ENCODE assay signal across 8 mouse cellular contexts in genomic region chr16:93816861-93817260, GRCm38 (mm10). TPM values are rescaled to one million over a fixed set of nuclear protein-coding genes. Genes with fewer than 3 reads are reported as not detected.
A peak's percentile ranks its signal among the peaks of the same experiment; 100 is the strongest.
DNase-seq lines count a peak whose midpoint lies in the region; ATAC-seq and TF ChIP-seq lines count a peak whose summit lies in the region.

No protein-coding gene starts in this region.

- no peak for TF ChIP-seq CTCF in olfactory bulb, adult 2 months (IDR thresholded peaks at IDR 0.05; ENCODE audit: insufficient read depth, low read depth, low read length)

- peak overlapping the region; percentile 68 for H3K27ac ChIP-seq in embryonic facial prominence, embryonic 13.5 days
- H3K27ac ChIP-seq in embryonic facial prominence, embryonic 10.5 days (replicated peaks): no peak overlapping the region
- H3K27ac ChIP-seq in neural tube, embryonic 13.5 days (replicated peaks): peak overlapping the region; percentile 46; the same call in 1 of the 2 replicates
- peak overlapping the region; percentile 63 to 75 for H3K27ac ChIP-seq in heart, embryonic 14.5 days (replicated peaks in 1 of 2; ENCODE audit: control insufficient read depth in 1 of 2, insufficient read depth in 1 of 2, low read depth in 2 of 2, low read length in 2 of 2)
- peak overlapping the region; percentile 29; the same call in 1 of the 2 replicates for H3K27ac ChIP-seq in olfactory bulb, adult 2 months (ENCODE audit: insufficient read depth, low read depth, low read length)
- H3K27ac ChIP-seq in forebrain, embryonic 14.5 days (ENCODE audit: low read depth, low read length): no peak overlapping the region

- DNase-seq in embryonic facial prominence, embryonic 10.5 days (ENCODE audit: low spot score): no peak
- DNase-seq in neural tube, embryonic 10.5 days (ENCODE audit: extremely low spot score, low spot score): no peak
- no peak for DNase-seq in cerebellum, adult 11-12 months
- DNase-seq in forebrain, embryonic 14.5 days (ENCODE audit: low spot score): no peak

- peaks cover 7% of the 10 kb centered on the region for H3K4me1 ChIP-seq in embryonic facial prominence, embryonic 13.5 days
- H3K4me1 ChIP-seq in embryonic facial prominence, embryonic 10.5 days: peaks cover 13% of the 10 kb centered on the region; the same call in 1 of the 2 replicates
- peaks cover 31% of the 10 kb centered on the region for H3K4me1 ChIP-seq in neural tube, embryonic 13.5 days (replicated peaks)
- peaks cover 9 to 13% of the 10 kb centered on the region in 2 experiments for H3K4me1 ChIP-seq in heart, embryonic 14.5 days (ENCODE audit: control insufficient read depth in 2 of 2, insufficient read depth in 2 of 2, low read length in 2 of 2)
- H3K4me1 ChIP-seq in olfactory bulb, adult 2 months (ENCODE audit: control insufficient read depth, insufficient read depth, low read length): peaks cover 5% of the 10 kb centered on the region
- H3K4me1 ChIP-seq in forebrain, embryonic 14.5 days (ENCODE audit: control insufficient read depth, insufficient read depth, low read length): peaks cover 3% of the 10 kb centered on the region; the same call in 1 of the 2 replicates

- WGBS in embryonic facial prominence, embryonic 13.5 days: 76% methylated on average over 7 of the region's 7 CpGs
- 83% methylated on average over 7 of the region's 7 CpGs for WGBS in embryonic facial prominence, embryonic 10.5 days
- 70% methylated on average over 7 of the region's 7 CpGs for WGBS in neural tube, embryonic 13.5 days
- 38% methylated on average over 7 of the region's 7 CpGs for WGBS in heart, embryonic 14.5 days
- WGBS in olfactory bulb, adult 2 months: 79% methylated on average over 7 of the region's 7 CpGs
- WGBS in forebrain, embryonic 14.5 days: 86% methylated on average over 7 of the region's 7 CpGs

- 0 out of 2 replicates have a peak, but pooled peaks cover 1% of the 10 kb centered on the region for H3K9me3 ChIP-seq in embryonic facial prominence, embryonic 13.5 days
- H3K9me3 ChIP-seq in embryonic facial prominence, embryonic 10.5 days: peaks cover 8% of the 10 kb centered on the region
- H3K9me3 ChIP-seq in neural tube, embryonic 13.5 days: 0 out of 2 replicates have a peak, but pooled peaks cover under 1% of the 10 kb centered on the region
- peaks cover 10% of the 10 kb centered on the region for H3K9me3 ChIP-seq in heart, embryonic 14.5 days (ENCODE audit: control insufficient read depth, low read length)
- H3K9me3 ChIP-seq in forebrain, embryonic 14.5 days (replicated peaks; ENCODE audit: control insufficient read depth, low read length): no peaks in the 10 kb centered on the region

- no peak overlapping the region for H3K4me2 ChIP-seq in embryonic facial prominence, embryonic 13.5 days
- H3K4me2 ChIP-seq in neural tube, embryonic 13.5 days: no peak overlapping the region
- peak overlapping the region; percentile 43; the same call in 1 of the 2 replicates for H3K4me2 ChIP-seq in heart, embryonic 14.5 days (ENCODE audit: low read length)
- no peak overlapping the region for H3K4me2 ChIP-seq in forebrain, embryonic 14.5 days (ENCODE audit: low read length)

- H3K9ac ChIP-seq in embryonic facial prominence, embryonic 13.5 days: no peak overlapping the region
- no peak overlapping the region for H3K9ac ChIP-seq in neural tube, embryonic 13.5 days
- no peak overlapping the region for H3K9ac ChIP-seq in heart, embryonic 14.5 days (ENCODE audit: low read length)
- H3K9ac ChIP-seq in forebrain, embryonic 14.5 days (ENCODE audit: low read length): no peak overlapping the region

- peaks cover 6% of the 10 kb centered on the region for H3K36me3 ChIP-seq in embryonic facial prominence, embryonic 13.5 days
- H3K36me3 ChIP-seq in embryonic facial prominence, embryonic 10.5 days (replicated peaks): peaks cover 7% of the 10 kb centered on the region
- H3K36me3 ChIP-seq in neural tube, embryonic 13.5 days: peaks cover 12% of the 10 kb centered on the region
- H3K36me3 ChIP-seq in heart, embryonic 14.5 days (ENCODE audit: control insufficient read depth, insufficient read depth, low read length): no peaks in the 10 kb centered on the region; the same call in 1 of the 2 replicates
- 0 out of 2 replicates have a peak, but pooled peaks cover 5% of the 10 kb centered on the region for H3K36me3 ChIP-seq in forebrain, embryonic 14.5 days (ENCODE audit: control insufficient read depth, insufficient read depth, low read length)

- no peak for TF ChIP-seq POLR2A in olfactory bulb, adult 2 months (IDR thresholded peaks at IDR 0.05; ENCODE audit: insufficient read depth, low read depth, low read length)

- no peak overlapping the region for H3K4me3 ChIP-seq in embryonic facial prominence, embryonic 13.5 days
- H3K4me3 ChIP-seq in embryonic facial prominence, embryonic 10.5 days: no peak overlapping the region
- H3K4me3 ChIP-seq in neural tube, embryonic 13.5 days: no peak overlapping the region
- no peak overlapping the region for H3K4me3 ChIP-seq in heart, embryonic 14.5 days (ENCODE audit: control insufficient read depth in 1 of 2, insufficient read depth in 1 of 2, low read depth in 1 of 2, low read length in 2 of 2)
- H3K4me3 ChIP-seq in olfactory bulb, adult 2 months (ENCODE audit: insufficient read depth, low read depth, low read length): no peak overlapping the region
- H3K4me3 ChIP-seq in forebrain, embryonic 14.5 days (ENCODE audit: low read depth, low read length): no peak overlapping the region

- ATAC-seq in embryonic facial prominence, embryonic 13.5 days (ENCODE audit: insufficient number of reproducible peaks, insufficient read depth, low FRiP score, low TSS enrichment, low read depth): no peak
- no peak for ATAC-seq in neural tube, embryonic 13.5 days (ENCODE audit: low read depth)
- ATAC-seq in heart, embryonic 14.5 days (ENCODE audit: insufficient number of reproducible peaks, insufficient read depth, low FRiP score, low read depth): no peak
- ATAC-seq in forebrain, embryonic 14.5 days: no peak

- H3K27me3 ChIP-seq in embryonic facial prominence, embryonic 13.5 days: no peaks in the 10 kb centered on the region
- no peaks in the 10 kb centered on the region for H3K27me3 ChIP-seq in embryonic facial prominence, embryonic 10.5 days (replicated peaks; ENCODE audit: low read depth, poor library complexity, severe bottlenecking)
- H3K27me3 ChIP-seq in neural tube, embryonic 13.5 days: no peaks in the 10 kb centered on the region
- H3K27me3 ChIP-seq in heart, embryonic 14.5 days (ENCODE audit: control insufficient read depth, insufficient read depth, low read length): no peaks in the 10 kb centered on the region
- no peaks in the 10 kb centered on the region for H3K27me3 ChIP-seq in forebrain, embryonic 14.5 days (replicated peaks; ENCODE audit: control insufficient read depth, insufficient read depth, low read length)

RNA-seq across cellular contexts. Expression of gene Morc3, which starts 15.1 kb away (rescaled TPM):
- 32.9 and 42.8 TPM in 2 replicates for polyA plus RNA-seq in embryonic facial prominence, embryonic 13.5 days (2015; fragmentation: Nextera tagmentation; extraction: Ambion mirVana)
- 29.1 and 31.5 TPM in 2 replicates for polyA plus RNA-seq in embryonic facial prominence, embryonic 10.5 days (2016; fragmentation: Nextera tagmentation; extraction: Ambion mirVana)
- polyA plus RNA-seq in neural tube, embryonic 13.5 days (2015; fragmentation: Nextera tagmentation; extraction: Ambion mirVana): 29.9 and 31.2 TPM in 2 replicates
- polyA plus RNA-seq in heart, embryonic 14.5 days (2014; fragmentation: Nextera tagmentation; extraction: Ambion mirVana): 23.8 and 27.2 TPM in 2 replicates
- not detected in 2 replicates for polyA plus RNA-seq in olfactory bulb, adult 2 months (2012; ENCODE audit: insufficient read depth, insufficient read length, low replicate concordance, missing spikeins)
- 32.1 and 36.1 TPM in 2 replicates for polyA plus RNA-seq in forebrain, embryonic 14.5 days (2014; fragmentation: Nextera tagmentation; extraction: Ambion mirVana)

Comparison
In these comparisons a context has a peak if more than half of its experiments do, and no peak if none do; other contexts are left out.
1. H3K27ac ChIP-seq: peak in embryonic facial prominence, embryonic 13.5 days (single experiment), neural tube, embryonic 13.5 days (single experiment), heart, embryonic 14.5 days (2 of 2) and olfactory bulb, adult 2 months (single experiment); none in embryonic facial prominence, embryonic 10.5 days (single experiment) and forebrain, embryonic 14.5 days (single experiment).